Mouse (Mus musculus): Measurements from ENCODE around the gene Maml3. TPM values are rescaled to one million over a fixed set of nuclear protein-coding genes. Genes with fewer than 3 reads are reported as not detected.

Gene Maml3
- polyA plus RNA-seq, 1 experiment from 2014 or later, result 5.7 TPM

GRCm38 (mm10) chr3:51717455-51717854 lies 387.4 kb downstream of the Maml3 start:
- H3K27ac ChIP-seq (ENCODE audit: low read length), result no peak overlapping the region
- no peaks in the 10 kb centered on the region for H3K27me3 ChIP-seq (ENCODE audit: control insufficient read depth, insufficient read depth, low read depth, low read length)
- no peaks in the 10 kb centered on the region for H3K36me3 ChIP-seq (ENCODE audit: control insufficient read depth, insufficient read depth, low read length)
- H3K4me2 ChIP-seq (ENCODE audit: low read length), result no peak overlapping the region
- 71% methylated on average over 3 of the region's 3 CpGs for WGBS
- peaks cover 5% of the 10 kb centered on the region; the same call in 1 of the 2 replicates for H3K4me1 ChIP-seq (ENCODE audit: control insufficient read depth, insufficient read depth, low read length)
- no peak overlapping the region for H3K4me3 ChIP-seq (ENCODE audit: low read depth, low read length)
- H3K9ac ChIP-seq (ENCODE audit: low read depth, low read length), result no peak overlapping the region
- no peaks in the 10 kb centered on the region for H3K9me3 ChIP-seq (replicated peaks; ENCODE audit: control insufficient read depth, low read length, poor library complexity, severe bottlenecking)
- no peak for ATAC-seq

- Histone ChIP-seq H3K4me3 (ENCODE audit: low read depth, low read length) (no peak overlapping the region), H3K36me3 (ENCODE audit: control insufficient read depth, insufficient read depth, low read length) (no peaks in the 10 kb centered on the region), H3K9ac (ENCODE audit: low read depth, low read length) (no peak overlapping the region), H3K9me3 (replicated peaks; ENCODE audit: control insufficient read depth, low read length, poor library complexity, severe bottlenecking) (no peaks in the 10 kb centered on the region), H3K4me1 (ENCODE audit: control insufficient read depth, insufficient read depth, low read length) (peaks cover 5% of the 10 kb centered on the region; the same call in 1 of the 2 replicates), H3K27me3 (ENCODE audit: control insufficient read depth, insufficient read depth, low read depth, low read length) (no peaks in the 10 kb centered on the region), H3K4me2 (ENCODE audit: low read length) (no peak overlapping the region), H3K27ac (ENCODE audit: low read length) (no peak overlapping the region)
- no peak for ATAC-seq
- 77% methylated on average over 5 of the region's 5 CpGs for WGBS
Observed at GRCm38 (mm10) chr3:51714469-51714868, 390.4 kb downstream of the Maml3 start.

DNA sequence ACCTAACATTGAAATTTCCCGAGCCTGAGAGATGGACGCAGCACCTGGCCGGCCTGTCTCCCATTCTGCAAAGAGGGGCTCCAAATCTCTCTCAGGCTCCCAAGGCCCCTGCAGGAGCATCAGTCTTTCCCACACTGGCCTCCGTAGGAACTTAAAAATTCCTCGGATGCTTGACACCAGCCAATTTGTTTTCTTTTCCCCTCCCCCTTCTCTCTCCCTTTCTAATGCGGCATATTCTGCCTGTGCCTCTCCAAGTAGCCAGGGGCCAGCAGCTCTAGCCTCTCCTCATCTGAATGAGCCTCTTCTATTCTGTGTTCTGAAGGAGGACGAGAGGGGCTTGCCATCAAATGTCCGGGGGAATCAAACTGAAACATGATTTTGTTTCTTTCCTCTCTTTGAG lies 391.6 kb downstream of the Maml3 start:
- H3K27ac ChIP-seq (ENCODE audit: low read length), result no peak overlapping the region; the same call in 1 of the 2 replicates
- H3K9me3 ChIP-seq (replicated peaks; ENCODE audit: control insufficient read depth, low read length, poor library complexity, severe bottlenecking), result no peaks in the 10 kb centered on the region
- no peak overlapping the region for H3K9ac ChIP-seq (ENCODE audit: low read depth, low read length)
- no peak for ATAC-seq
- no peaks in the 10 kb centered on the region for H3K27me3 ChIP-seq (ENCODE audit: control insufficient read depth, insufficient read depth, low read depth, low read length)
- H3K4me3 ChIP-seq (ENCODE audit: low read depth, low read length), result no peak overlapping the region
- no peak overlapping the region for H3K4me2 ChIP-seq (ENCODE audit: low read length)
- H3K36me3 ChIP-seq (ENCODE audit: control insufficient read depth, insufficient read depth, low read length), result no peaks in the 10 kb centered on the region
- H3K4me1 ChIP-seq (ENCODE audit: control insufficient read depth, insufficient read depth, low read length), result peaks cover 5% of the 10 kb centered on the region; the same call in 1 of the 2 replicates
- 17% methylated on average over 8 of the region's 8 CpGs for WGBS

DNA sequence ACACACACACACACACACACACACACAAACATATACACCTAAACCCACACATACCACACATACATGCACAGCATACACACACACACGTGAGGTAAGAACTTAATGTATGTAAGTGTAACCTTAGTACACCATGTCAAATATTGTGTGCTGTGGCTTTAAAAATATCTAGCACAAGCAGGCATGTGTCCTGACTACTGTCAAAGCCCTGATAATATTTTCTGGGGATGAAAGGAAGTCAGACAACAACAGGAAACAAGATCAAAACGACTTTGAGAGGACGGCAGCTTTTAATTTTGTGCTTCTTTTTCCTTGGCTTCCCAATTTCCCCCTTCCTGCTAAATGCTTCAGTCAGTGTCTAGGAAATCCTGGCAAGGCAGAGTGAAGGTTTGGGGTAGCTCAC lies 392.5 kb downstream of the Maml3 start:
- no peaks in the 10 kb centered on the region for H3K9me3 ChIP-seq (replicated peaks; ENCODE audit: control insufficient read depth, low read length, poor library complexity, severe bottlenecking)
- H3K27ac ChIP-seq (ENCODE audit: low read length), result no peak overlapping the region
- no peaks in the 10 kb centered on the region for H3K36me3 ChIP-seq (ENCODE audit: control insufficient read depth, insufficient read depth, low read length)
- no peak overlapping the region for H3K4me2 ChIP-seq (ENCODE audit: low read length)
- H3K27me3 ChIP-seq (ENCODE audit: control insufficient read depth, insufficient read depth, low read depth, low read length), result no peaks in the 10 kb centered on the region
- peaks cover 5% of the 10 kb centered on the region; the same call in 1 of the 2 replicates for H3K4me1 ChIP-seq (ENCODE audit: control insufficient read depth, insufficient read depth, low read length)
- WGBS, result 46% methylated on average over 3 of the region's 3 CpGs
- H3K4me3 ChIP-seq (ENCODE audit: low read depth, low read length), result no peak overlapping the region
- no peak overlapping the region for H3K9ac ChIP-seq (ENCODE audit: low read depth, low read length)
- no peak for ATAC-seq

- Histone ChIP-seq H3K4me2 (ENCODE audit: low read length) (no peak overlapping the region), H3K4me1 (ENCODE audit: control insufficient read depth, insufficient read depth, low read length) (peaks cover 2% of the 10 kb centered on the region; the same call in 1 of the 2 replicates), H3K36me3 (ENCODE audit: control insufficient read depth, insufficient read depth, low read length) (no peaks in the 10 kb centered on the region), H3K27me3 (ENCODE audit: control insufficient read depth, insufficient read depth, low read depth, low read length) (no peaks in the 10 kb centered on the region), H3K27ac (ENCODE audit: low read length) (no peak overlapping the region), H3K4me3 (ENCODE audit: low read depth, low read length) (no peak overlapping the region), H3K9me3 (replicated peaks; ENCODE audit: control insufficient read depth, low read length, poor library complexity, severe bottlenecking) (no peaks in the 10 kb centered on the region), H3K9ac (ENCODE audit: low read depth, low read length) (no peak overlapping the region)
- 70% methylated on average over 21 of the region's 21 CpGs for WGBS
- ATAC-seq, result peak; percentile 65
Observed at GRCm38 (mm10) chr3:51708746-51709411, 396.0 kb downstream of the Maml3 start.

DNA sequence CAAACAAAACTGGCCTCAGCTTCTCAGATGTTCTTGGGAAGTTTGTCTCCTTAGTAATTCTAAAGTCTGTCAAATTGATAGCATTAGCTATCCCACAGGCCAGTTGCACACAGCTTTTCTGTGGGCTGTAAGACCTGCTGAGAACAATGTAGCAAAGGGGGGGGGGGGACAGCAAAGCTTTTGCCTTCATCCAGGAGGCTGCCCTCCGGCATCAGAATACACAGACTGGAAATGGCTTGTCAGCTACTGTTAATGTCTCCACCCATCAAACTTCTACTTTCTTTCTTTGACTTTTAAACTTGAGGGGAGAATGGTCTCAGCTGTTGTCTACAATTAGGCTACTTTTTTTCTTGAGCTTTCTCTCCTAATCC lies 396.5 kb downstream of the Maml3 start:
- Histone ChIP-seq H3K36me3 (ENCODE audit: control insufficient read depth, insufficient read depth, low read length) (no peaks in the 10 kb centered on the region), H3K4me1 (ENCODE audit: control insufficient read depth, insufficient read depth, low read length) (peaks cover 2% of the 10 kb centered on the region; the same call in 1 of the 2 replicates), H3K4me2 (ENCODE audit: low read length) (no peak overlapping the region), H3K9ac (ENCODE audit: low read depth, low read length) (no peak overlapping the region), H3K27ac (ENCODE audit: low read length) (no peak overlapping the region), H3K27me3 (ENCODE audit: control insufficient read depth, insufficient read depth, low read depth, low read length) (no peaks in the 10 kb centered on the region), H3K9me3 (replicated peaks; ENCODE audit: control insufficient read depth, low read length, poor library complexity, severe bottlenecking) (no peaks in the 10 kb centered on the region), H3K4me3 (ENCODE audit: low read depth, low read length) (no peak overlapping the region)
- ATAC-seq, result no peak
- 36% methylated on average over 1 of the region's 1 CpGs for WGBS

GRCm38 (mm10) chr3:51705220-51705619 lies 399.7 kb downstream of the Maml3 start:
- no peak for ATAC-seq
- Histone ChIP-seq H3K9ac (ENCODE audit: low read depth, low read length) (no peak overlapping the region), H3K4me3 (ENCODE audit: low read depth, low read length) (no peak overlapping the region), H3K27me3 (ENCODE audit: control insufficient read depth, insufficient read depth, low read depth, low read length) (no peaks in the 10 kb centered on the region), H3K4me2 (ENCODE audit: low read length) (no peak overlapping the region), H3K36me3 (ENCODE audit: control insufficient read depth, insufficient read depth, low read length) (no peaks in the 10 kb centered on the region), H3K9me3 (replicated peaks; ENCODE audit: control insufficient read depth, low read length, poor library complexity, severe bottlenecking) (no peaks in the 10 kb centered on the region), H3K4me1 (ENCODE audit: control insufficient read depth, insufficient read depth, low read length) (peaks cover 21% of the 10 kb centered on the region), H3K27ac (ENCODE audit: low read length) (no peak overlapping the region)
- WGBS, result 89% methylated on average over 7 of the region's 7 CpGs

GRCm38 (mm10) chr3:51703478-51703877 lies 401.4 kb downstream of the Maml3 start:
- H3K9me3 ChIP-seq (replicated peaks; ENCODE audit: control insufficient read depth, low read length, poor library complexity, severe bottlenecking), result no peaks in the 10 kb centered on the region
- WGBS, result 90% methylated on average over 8 of the region's 8 CpGs

GRCm38 (mm10) chr3:51702701-51703286 lies 402.1 kb downstream of the Maml3 start:
- peaks cover 29% of the 10 kb centered on the region for H3K4me1 ChIP-seq (ENCODE audit: control insufficient read depth, insufficient read depth, low read length)
- H3K27ac ChIP-seq (ENCODE audit: low read length), result peak overlapping the region; percentile 93
- no peaks in the 10 kb centered on the region for H3K9me3 ChIP-seq (replicated peaks; ENCODE audit: control insufficient read depth, low read length, poor library complexity, severe bottlenecking)
- H3K9ac ChIP-seq (ENCODE audit: low read depth, low read length), result peak overlapping the region; percentile 4; the same call in 1 of the 2 replicates
- ATAC-seq, result no peak
- 56% methylated on average over 8 of the region's 8 CpGs for WGBS
- H3K27me3 ChIP-seq (ENCODE audit: control insufficient read depth, insufficient read depth, low read depth, low read length), result no peaks in the 10 kb centered on the region
- no peak overlapping the region for H3K4me3 ChIP-seq (ENCODE audit: low read depth, low read length)
- no peaks in the 10 kb centered on the region for H3K36me3 ChIP-seq (ENCODE audit: control insufficient read depth, insufficient read depth, low read length)
- no peak overlapping the region for H3K4me2 ChIP-seq (ENCODE audit: low read length)

More at GRCm38 (mm10) chr3:51703478-51703877, 401.4 kb downstream of the Maml3 start:
- H3K4me3 ChIP-seq (ENCODE audit: low read depth, low read length), result no peak overlapping the region
- H3K4me1 ChIP-seq (ENCODE audit: control insufficient read depth, insufficient read depth, low read length), result peaks cover 29% of the 10 kb centered on the region
- H3K36me3 ChIP-seq (ENCODE audit: control insufficient read depth, insufficient read depth, low read length), result no peaks in the 10 kb centered on the region
- no peaks in the 10 kb centered on the region for H3K27me3 ChIP-seq (ENCODE audit: control insufficient read depth, insufficient read depth, low read depth, low read length)
- H3K9ac ChIP-seq (ENCODE audit: low read depth, low read length), result no peak overlapping the region
- H3K27ac ChIP-seq (ENCODE audit: low read length), result peak overlapping the region; percentile 93; the same call in 1 of the 2 replicates
- no peak overlapping the region for H3K4me2 ChIP-seq (ENCODE audit: low read length)
- no peak for ATAC-seq
